ENCODE assay signal across 16 mouse cellular contexts in the genomic region with DNA sequence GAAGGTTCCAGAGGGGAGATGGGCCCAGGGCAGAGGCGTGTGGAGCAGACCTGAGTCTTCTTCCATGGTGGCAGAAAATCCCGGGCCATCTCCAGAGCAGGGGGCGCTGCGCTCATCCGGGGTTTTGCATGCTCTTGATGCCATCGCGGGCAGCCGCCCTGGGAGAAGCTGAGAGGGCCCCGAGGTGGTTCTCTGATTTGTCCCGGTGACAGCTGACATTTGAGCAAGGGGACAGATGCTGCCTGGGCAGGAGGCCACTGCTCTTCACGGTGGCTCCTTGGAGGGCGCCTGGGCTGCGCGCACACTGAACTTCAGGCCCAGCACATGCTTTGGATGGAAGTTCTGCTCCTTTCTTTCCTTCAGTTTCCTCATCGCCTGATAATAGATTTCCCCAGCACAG.
DNase-seq lines count a peak whose midpoint lies in the region; ATAC-seq and TF ChIP-seq lines count a peak whose summit lies in the region.
"Had no signal": no experiment of that assay in that cellular context is flagged by ENCODE, and none has a peak within 500 bp of the region (broad histone marks: within the 10 kb centered on the region; RNA-seq: fewer than 3 reads in every experiment).

No protein-coding gene starts in this region.

- no peaks in the 10 kb centered on the region for H3K36me3 ChIP-seq in heart, embryonic 15.5 days
- no peaks in the 10 kb centered on the region for H3K36me3 ChIP-seq in lung, embryonic 16.5 days (ENCODE audit: control insufficient read depth, insufficient read depth, low read length)
- H3K36me3 ChIP-seq in limb, embryonic 15.5 days, result no peaks in the 10 kb centered on the region
- H3K36me3 ChIP-seq: limb, embryonic 13.5 days; liver, embryonic 15.5 days had no signal

- no peak for DNase-seq in heart, adult 9 months (ENCODE audit: low spot score in 2 of 2)
- DNase-seq in lung, postnatal 25 days (ENCODE audit: low spot score), result no peak
- DNase-seq in gastrocnemius, adult 2 months, result peak; percentile 84
- DNase-seq in adrenal gland, postnatal 4 days (ENCODE audit: low spot score in 2 of 2), result no peak
- no peak for DNase-seq in kidney, postnatal 25 days
- DNase-seq: cerebellum, adult 9-11 months; embryo, embryonic 11 days; kidney, adult 2 months; kidney, postnatal 14 days; layer of hippocampus, adult 9-11 months had no signal

- ATAC-seq in heart, embryonic 15.5 days (replicated peaks; ENCODE audit: insufficient number of reproducible peaks, insufficient read depth, low FRiP score, low read depth), result no peak
- ATAC-seq in lung, embryonic 16.5 days (ENCODE audit: low read depth), result peak; percentile 10
- ATAC-seq in limb, embryonic 15.5 days (ENCODE audit: insufficient number of reproducible peaks, low FRiP score, low TSS enrichment, low read depth), result no peak
- ATAC-seq: inflammation-experienced regulatory T-cells, adult 6 months had no signal

- peaks cover 8% of the 10 kb centered on the region; the same call in 1 of the 2 replicates for H3K27me3 ChIP-seq in heart, embryonic 15.5 days
- H3K27me3 ChIP-seq in lung, embryonic 16.5 days (ENCODE audit: control insufficient read depth, insufficient read depth, low read depth, low read length), result peaks cover 2% of the 10 kb centered on the region; the same call in 1 of the 2 replicates
- H3K27me3 ChIP-seq in limb, embryonic 15.5 days, result no peaks in the 10 kb centered on the region
- H3K27me3 ChIP-seq: liver, embryonic 15.5 days had no signal

- WGBS in heart, embryonic 15.5 days, result 68% methylated on average over 15 of the region's 15 CpGs
- WGBS in lung, embryonic 16.5 days, result 49% methylated on average over 15 of the region's 15 CpGs
- 78% methylated on average over 15 of the region's 15 CpGs for WGBS in limb, embryonic 15.5 days

- intact Hi-C loops in gastrocnemius, adult 2 months (cut with DNase I), result loop anchor here (5.0 kb wide), 1 partner anchor 81 kb away; no protein-coding TSS in a partner anchor

- TF ChIP-seq CTCF in gastrocnemius, adult 2 months (IDR thresholded peaks at IDR 0.05), result peak; percentile 3; the same call in 1 of the 2 replicates

- no peak overlapping the region for H3K9ac ChIP-seq in heart, embryonic 15.5 days
- no peak overlapping the region for H3K9ac ChIP-seq in lung, embryonic 16.5 days (ENCODE audit: low read length)
- no peak overlapping the region for H3K9ac ChIP-seq in limb, embryonic 15.5 days
- H3K9ac ChIP-seq: limb, embryonic 13.5 days; liver, embryonic 15.5 days had no signal

- H3K4me1 ChIP-seq in heart, embryonic 15.5 days (replicated peaks), result peaks cover 7% of the 10 kb centered on the region
- H3K4me1 ChIP-seq in lung, embryonic 16.5 days (replicated peaks; ENCODE audit: control insufficient read depth, insufficient read depth, low read length), result peaks cover 4% of the 10 kb centered on the region; the same call in 1 of the 2 replicates
- peaks cover 24% of the 10 kb centered on the region for H3K4me1 ChIP-seq in limb, embryonic 15.5 days
- H3K4me1 ChIP-seq: liver, embryonic 15.5 days had no signal

- H3K27ac ChIP-seq in heart, embryonic 15.5 days, result 0 out of 2 replicates have a peak overlapping the region, but pooled peaks have one; percentile 5
- no peak overlapping the region for H3K27ac ChIP-seq in lung, embryonic 16.5 days (ENCODE audit: low read length)
- H3K27ac ChIP-seq in gastrocnemius, adult 2 months, result peak overlapping the region; percentile 78
- peak overlapping the region; percentile 77 for H3K27ac ChIP-seq in limb, embryonic 15.5 days
- H3K27ac ChIP-seq: liver, embryonic 15.5 days had no signal

- no peaks in the 10 kb centered on the region for H3K9me3 ChIP-seq in heart, embryonic 15.5 days (replicated peaks)
- no peaks in the 10 kb centered on the region for H3K9me3 ChIP-seq in lung, embryonic 16.5 days (ENCODE audit: control insufficient read depth, low read length)
- no peaks in the 10 kb centered on the region for H3K9me3 ChIP-seq in limb, embryonic 15.5 days
- H3K9me3 ChIP-seq: limb, embryonic 13.5 days; liver, embryonic 15.5 days had no signal

- H3K4me3 ChIP-seq in heart, embryonic 15.5 days, result no peak overlapping the region
- H3K4me3 ChIP-seq in lung, embryonic 16.5 days (ENCODE audit: low read length), result no peak overlapping the region
- no peak overlapping the region for H3K4me3 ChIP-seq in gastrocnemius, adult 2 months
- H3K4me3 ChIP-seq in limb, embryonic 15.5 days, result no peak overlapping the region
- H3K4me3 ChIP-seq: limb, embryonic 13.5 days; liver, embryonic 15.5 days had no signal

- no peak overlapping the region for H3K4me2 ChIP-seq in heart, embryonic 15.5 days
- no peak overlapping the region for H3K4me2 ChIP-seq in lung, embryonic 16.5 days (ENCODE audit: low read depth, low read length)
- no peak overlapping the region for H3K4me2 ChIP-seq in limb, embryonic 15.5 days
- H3K4me2 ChIP-seq: limb, embryonic 13.5 days; liver, embryonic 15.5 days had no signal
